Mouse (Mus musculus): ENCODE measurements around the gene Kalrn. TPM values are rescaled to one million over a fixed set of nuclear protein-coding genes. Genes with fewer than 3 reads are reported as not detected.

Kalrn gene
- polyA plus RNA-seq, 1 experiment, result 309 TPM

DNA sequence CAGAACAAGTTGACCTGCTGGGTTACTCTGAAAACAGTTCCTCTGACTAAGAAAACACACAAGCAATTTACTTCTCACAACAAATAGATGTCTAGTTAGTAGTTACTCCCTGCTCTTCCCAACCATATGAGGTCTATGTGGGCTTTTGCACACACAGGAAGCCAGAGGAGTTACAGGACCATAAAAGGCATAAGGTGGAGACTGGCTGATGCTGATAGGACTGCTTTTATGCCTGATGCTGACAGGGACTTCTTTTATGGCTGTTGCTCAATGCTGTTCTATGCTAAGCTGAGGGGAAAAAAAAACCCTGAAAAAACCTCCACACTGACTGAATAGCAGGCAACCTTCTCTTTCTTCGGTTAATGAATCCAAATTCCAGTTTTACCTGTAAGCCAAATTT is 270.8 kb downstream of the Kalrn start:
- TF ChIP-seq FLI1 (IDR thresholded peaks at IDR 0.05; ENCODE audit: low read length) (no peak), GATA1 (IDR thresholded peaks at IDR 0.05; ENCODE audit: borderline replicate concordance, low read length) (no peak)
- Histone ChIP-seq H3K4me3 (replicated peaks) (no peak overlapping the region), H3K27me3 (replicated peaks) (peaks cover 40% of the 10 kb centered on the region), H3K9me3 (no peaks in the 10 kb centered on the region), H3K36me3 (replicated peaks; ENCODE audit: low read length) (no peaks in the 10 kb centered on the region), H3K4me1 (peaks cover 9% of the 10 kb centered on the region)

DNA sequence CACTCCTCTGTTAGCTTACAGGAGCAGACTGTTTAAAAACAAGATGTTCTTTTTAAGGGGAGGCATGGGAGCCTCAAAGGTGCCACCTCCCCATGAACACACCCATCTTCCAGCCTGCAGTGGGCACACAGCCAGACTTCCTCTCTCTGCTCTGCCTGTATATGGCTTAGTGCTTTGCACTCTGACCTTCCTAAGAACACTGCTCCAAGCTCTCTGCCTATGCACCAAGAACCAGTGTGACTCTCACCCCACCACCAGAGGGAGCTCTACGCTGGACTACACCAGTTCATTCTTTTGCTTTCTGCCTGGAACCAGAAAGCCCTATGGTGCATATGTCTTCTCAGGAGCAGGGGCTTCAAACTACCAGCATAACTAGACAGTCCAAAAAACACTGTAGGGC is 271.3 kb downstream of the Kalrn start:
- H3K4me1 ChIP-seq, result peaks cover 6% of the 10 kb centered on the region
- TF ChIP-seq GATA1 (IDR thresholded peaks at IDR 0.05; ENCODE audit: borderline replicate concordance, low read length) (no peak), FLI1 (IDR thresholded peaks at IDR 0.05; ENCODE audit: low read length) (no peak)
- no peaks in the 10 kb centered on the region for H3K36me3 ChIP-seq (replicated peaks; ENCODE audit: low read length)
- H3K27me3 ChIP-seq (replicated peaks), result peaks cover 37% of the 10 kb centered on the region
- no peaks in the 10 kb centered on the region for H3K9me3 ChIP-seq
- no peak overlapping the region for H3K4me3 ChIP-seq (replicated peaks)

DNA sequence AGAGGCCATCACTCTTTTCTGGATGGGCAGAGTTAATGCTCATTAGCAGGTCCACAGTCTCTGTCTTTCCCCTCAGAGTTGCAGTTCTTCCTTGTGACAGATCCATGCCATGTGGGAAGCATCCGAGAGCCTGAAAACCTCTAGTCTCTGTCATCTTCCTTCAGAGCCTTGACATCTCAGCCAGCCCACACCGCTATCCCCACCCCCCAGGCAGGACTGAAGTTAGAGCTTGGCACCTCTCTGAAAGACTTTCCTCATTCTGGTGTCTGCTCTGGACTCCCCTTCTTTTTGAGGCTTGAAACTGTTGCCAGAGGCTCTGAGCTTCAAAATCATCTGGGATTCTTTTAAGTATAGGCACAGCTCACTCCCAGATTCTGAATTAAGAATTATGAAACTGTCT is 274.1 kb downstream of the Kalrn start:
- H3K4me3 ChIP-seq (replicated peaks), result no peak overlapping the region
- peaks cover 6% of the 10 kb centered on the region for H3K4me1 ChIP-seq
- H3K36me3 ChIP-seq (replicated peaks; ENCODE audit: low read length), result no peaks in the 10 kb centered on the region
- H3K27me3 ChIP-seq (replicated peaks), result peaks cover 30% of the 10 kb centered on the region
- TF ChIP-seq FLI1 (IDR thresholded peaks at IDR 0.05; ENCODE audit: low read length) (no peak), GATA1 (IDR thresholded peaks at IDR 0.05; ENCODE audit: borderline replicate concordance, low read length) (no peak)
- no peaks in the 10 kb centered on the region for H3K9me3 ChIP-seq

DNA sequence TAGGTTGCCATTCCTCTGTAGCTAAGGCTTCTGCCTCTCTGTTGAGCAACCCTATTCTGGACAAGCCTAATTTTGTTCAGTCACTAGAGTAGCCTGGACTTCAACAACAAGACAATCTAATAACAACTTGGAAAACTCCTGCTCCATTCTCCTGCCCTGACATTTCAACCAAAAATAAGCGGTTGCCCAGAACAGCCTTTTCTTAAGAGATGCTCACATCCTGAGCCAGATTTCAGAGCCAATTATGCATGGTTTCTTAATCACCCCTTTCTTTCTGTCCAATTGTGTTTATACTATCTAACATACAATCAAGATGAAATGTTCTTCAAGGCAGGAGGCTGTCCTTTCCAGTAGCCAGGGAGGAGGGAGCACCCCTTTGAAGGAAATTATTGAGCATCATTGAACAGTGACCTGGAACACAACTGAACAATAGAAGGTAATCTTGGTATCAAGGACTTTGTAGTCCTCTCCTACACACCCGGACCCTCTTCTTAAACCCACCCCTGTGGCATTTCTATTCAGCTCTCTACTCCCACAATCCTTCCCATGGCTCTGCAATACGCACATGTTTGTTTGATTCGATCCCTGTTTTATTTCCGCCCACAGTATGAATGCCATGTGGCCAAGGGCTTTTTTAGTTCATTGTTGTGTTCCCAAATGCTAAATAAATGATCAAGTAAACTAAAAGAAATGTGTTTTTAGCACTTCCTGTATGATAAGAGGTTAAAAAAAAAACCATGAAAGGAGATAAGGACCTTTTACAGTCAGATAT is 275.2 kb downstream of the Kalrn start:
- TF ChIP-seq FLI1 (IDR thresholded peaks at IDR 0.05; ENCODE audit: low read length) (no peak), GATA1 (IDR thresholded peaks at IDR 0.05; ENCODE audit: borderline replicate concordance, low read length) (no peak)
- Histone ChIP-seq H3K4me1 (peaks cover 6% of the 10 kb centered on the region), H3K36me3 (replicated peaks; ENCODE audit: low read length) (no peaks in the 10 kb centered on the region), H3K4me3 (replicated peaks) (no peak overlapping the region), H3K27me3 (replicated peaks) (peaks cover 37% of the 10 kb centered on the region), H3K9me3 (no peaks in the 10 kb centered on the region)

DNA sequence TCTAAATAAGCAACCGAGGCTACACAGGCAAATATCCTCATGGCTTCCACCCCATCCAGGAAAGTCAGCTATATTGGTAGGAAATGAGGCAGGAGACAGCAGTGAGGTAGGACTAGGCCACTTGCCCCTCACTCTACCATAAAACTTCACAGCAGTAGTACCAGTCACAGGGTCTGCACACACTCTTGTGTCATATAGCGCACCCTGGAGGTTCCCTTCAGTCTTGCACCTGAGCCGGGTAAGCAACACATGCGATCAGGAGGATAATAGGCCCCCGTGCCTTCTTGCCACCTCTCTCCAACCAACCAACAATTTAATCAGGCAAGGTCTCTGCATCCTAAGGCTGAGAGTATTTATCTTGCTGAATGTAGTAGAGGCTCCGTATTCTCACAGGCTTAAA is 278.8 kb downstream of the Kalrn start:
- Histone ChIP-seq H3K4me1 (peaks cover 1% of the 10 kb centered on the region; the same call in 1 of the 2 replicates), H3K27me3 (replicated peaks) (peaks cover 37% of the 10 kb centered on the region), H3K36me3 (replicated peaks; ENCODE audit: low read length) (no peaks in the 10 kb centered on the region), H3K4me3 (replicated peaks) (no peak overlapping the region), H3K9me3 (no peaks in the 10 kb centered on the region)
- TF ChIP-seq GATA1 (IDR thresholded peaks at IDR 0.05; ENCODE audit: borderline replicate concordance, low read length) (no peak), FLI1 (IDR thresholded peaks at IDR 0.05; ENCODE audit: low read length) (no peak)

DNA sequence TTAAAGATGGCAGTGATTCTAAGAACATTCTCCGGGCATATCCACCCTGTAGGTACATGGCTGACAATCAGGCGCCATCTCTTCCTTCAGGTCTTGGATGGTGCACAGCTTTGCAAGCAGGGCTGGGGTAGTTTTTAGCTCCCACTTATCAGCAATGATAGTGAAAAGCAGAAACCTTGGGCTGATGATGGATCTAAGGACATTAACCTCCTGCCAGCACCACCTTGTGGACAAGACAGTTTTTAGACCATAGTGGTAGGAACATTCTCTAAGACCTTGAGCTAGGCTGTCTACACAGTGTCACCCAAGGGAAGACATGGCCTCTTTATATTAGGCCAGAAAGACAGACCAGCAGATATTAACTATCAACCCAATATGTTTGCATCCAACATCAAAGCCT is 279.7 kb downstream of the Kalrn start:
- Histone ChIP-seq H3K27me3 (replicated peaks) (peaks cover 31% of the 10 kb centered on the region), H3K4me3 (replicated peaks) (no peak overlapping the region), H3K36me3 (replicated peaks; ENCODE audit: low read length) (no peaks in the 10 kb centered on the region), H3K4me1 (peaks cover 3% of the 10 kb centered on the region; the same call in 1 of the 2 replicates), H3K9me3 (no peaks in the 10 kb centered on the region)
- TF ChIP-seq GATA1 (IDR thresholded peaks at IDR 0.05; ENCODE audit: borderline replicate concordance, low read length) (no peak), FLI1 (IDR thresholded peaks at IDR 0.05; ENCODE audit: low read length) (no peak)

DNA sequence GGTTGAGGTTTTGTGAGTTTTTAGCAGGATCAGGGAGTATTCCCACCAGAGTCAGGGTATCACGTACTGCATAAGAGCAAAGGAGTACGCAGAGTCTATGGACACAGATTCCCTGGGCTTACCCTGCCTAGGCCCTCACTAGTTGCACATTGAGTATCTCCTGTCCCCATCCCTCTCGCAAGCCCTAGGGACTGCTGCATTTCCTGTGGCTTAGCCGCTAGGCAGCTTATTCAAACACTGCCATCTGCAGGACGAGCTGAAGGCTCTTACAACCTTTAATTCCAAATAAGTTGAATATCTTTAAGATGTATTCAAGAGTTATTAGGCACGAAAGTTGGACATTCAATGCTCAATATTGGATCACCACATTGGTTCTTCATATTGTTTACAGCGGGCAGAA is 283.7 kb downstream of the Kalrn start:
- Histone ChIP-seq H3K4me3 (replicated peaks) (no peak overlapping the region), H3K27me3 (replicated peaks) (peaks cover 18% of the 10 kb centered on the region), H3K4me1 (peaks cover 3% of the 10 kb centered on the region; the same call in 1 of the 2 replicates), H3K9me3 (no peaks in the 10 kb centered on the region), H3K36me3 (replicated peaks; ENCODE audit: low read length) (no peaks in the 10 kb centered on the region)
- TF ChIP-seq FLI1 (IDR thresholded peaks at IDR 0.05; ENCODE audit: low read length), result no peak
- TF ChIP-seq GATA1 (IDR thresholded peaks at IDR 0.05; ENCODE audit: borderline replicate concordance, low read length), result no peak

DNA sequence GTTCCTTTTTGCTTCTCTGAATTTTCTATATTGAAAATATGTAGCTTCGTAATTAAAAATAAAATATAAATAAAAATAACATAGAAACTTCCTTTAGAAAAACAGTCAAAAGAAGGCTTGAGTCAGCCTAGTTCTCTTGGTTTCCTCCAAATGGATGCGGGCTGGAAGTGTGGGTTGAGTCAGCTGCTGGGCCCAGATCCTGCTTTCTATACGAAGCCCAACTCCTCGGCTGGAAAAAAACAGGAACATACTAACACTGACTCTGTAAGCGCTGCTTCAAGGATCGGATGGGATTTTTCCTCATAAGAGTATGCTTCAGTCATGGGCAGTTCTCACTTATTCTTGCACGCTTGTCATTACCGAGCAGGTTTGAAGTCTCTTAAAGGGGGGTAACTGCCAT is 291.3 kb downstream of the Kalrn start:
- H3K4me3 ChIP-seq (replicated peaks), result no peak overlapping the region
- TF ChIP-seq FLI1 (IDR thresholded peaks at IDR 0.05; ENCODE audit: low read length) (no peak), GATA1 (IDR thresholded peaks at IDR 0.05; ENCODE audit: borderline replicate concordance, low read length) (no peak)
- no peaks in the 10 kb centered on the region for H3K9me3 ChIP-seq
- H3K36me3 ChIP-seq (replicated peaks; ENCODE audit: low read length), result no peaks in the 10 kb centered on the region
- no peaks in the 10 kb centered on the region for H3K4me1 ChIP-seq
- peaks cover 17% of the 10 kb centered on the region for H3K27me3 ChIP-seq (replicated peaks)

GRCm38 (mm10) chr16:34279654-34280383 is 293.5 kb downstream of the Kalrn start:
- Histone ChIP-seq H3K4me1 (no peaks in the 10 kb centered on the region), H3K9me3 (no peaks in the 10 kb centered on the region), H3K36me3 (replicated peaks; ENCODE audit: low read length) (no peaks in the 10 kb centered on the region), H3K4me3 (replicated peaks) (no peak overlapping the region), H3K27me3 (replicated peaks) (peaks cover 23% of the 10 kb centered on the region)
- TF ChIP-seq GATA1 (IDR thresholded peaks at IDR 0.05; ENCODE audit: borderline replicate concordance, low read length) (no peak), FLI1 (IDR thresholded peaks at IDR 0.05; ENCODE audit: low read length) (no peak)

GRCm38 (mm10) chr16:34278249-34278790 is 295.0 kb downstream of the Kalrn start:
- H3K9me3 ChIP-seq, result no peaks in the 10 kb centered on the region
- H3K36me3 ChIP-seq (replicated peaks; ENCODE audit: low read length), result no peaks in the 10 kb centered on the region
- H3K4me3 ChIP-seq (replicated peaks), result no peak overlapping the region
- TF ChIP-seq GATA1 (IDR thresholded peaks at IDR 0.05; ENCODE audit: borderline replicate concordance, low read length) (no peak), FLI1 (IDR thresholded peaks at IDR 0.05; ENCODE audit: low read length) (no peak)
- H3K4me1 ChIP-seq, result no peaks in the 10 kb centered on the region
- H3K27me3 ChIP-seq (replicated peaks), result peaks cover 31% of the 10 kb centered on the region

Measured in megakaryocyte, embryonic 14.5 days (primary cell).